31 mouse cellular contexts compared by ENCODE assay signal in genomic region chr6:86399995-86400394, GRCm38 (mm10). TPM values are rescaled to one million over a fixed set of nuclear protein-coding genes. Genes with fewer than 3 reads are reported as not detected.
DNase-seq lines count a peak whose midpoint lies in the region; ATAC-seq and TF ChIP-seq lines count a peak whose summit lies in the region.
"Had no signal": no experiment of that assay in that cellular context is flagged by ENCODE, and none has a peak within 500 bp of the region (broad histone marks: within the 10 kb centered on the region; RNA-seq: fewer than 3 reads in every experiment).

No protein-coding gene starts in this region.

- no peak for TF ChIP-seq POLR2A in liver, adult 2 months (IDR thresholded peaks at IDR 0.05; ENCODE audit: extremely low read depth, insufficient read depth, low read length)

- H3K4me2 ChIP-seq in liver, embryonic 11.5 days, result no peak overlapping the region; the same call in 1 of the 2 replicates
- H3K4me2 ChIP-seq in stomach, postnatal 0 days (replicated peaks; ENCODE audit: low read depth), result no peak overlapping the region

- TF ChIP-seq CTCF in liver, adult 2 months (IDR thresholded peaks at IDR 0.05; ENCODE audit: low read depth, low read length), result no peak
- TF ChIP-seq CTCF in stomach, postnatal 0 days (IDR thresholded peaks at IDR 0.05; ENCODE audit: low read depth), result no peak

- no peak overlapping the region for H3K9ac ChIP-seq in liver, adult 2 months (ENCODE audit: low read depth, low read length)
- H3K9ac ChIP-seq in liver, embryonic 11.5 days (ENCODE audit: low read depth, low read length), result no peak overlapping the region
- no peak overlapping the region for H3K9ac ChIP-seq in stomach, postnatal 0 days (ENCODE audit: low read length)
- H3K9ac ChIP-seq: embryonic facial prominence, embryonic 12.5 days; embryonic facial prominence, embryonic 15.5 days; hindbrain, embryonic 14.5 days had no signal

- peaks cover 11% of the 10 kb centered on the region for H3K4me1 ChIP-seq in liver, adult 2 months (ENCODE audit: control insufficient read depth, insufficient read depth, low read length)
- peaks cover 18% of the 10 kb centered on the region for H3K4me1 ChIP-seq in liver, embryonic 11.5 days (replicated peaks; ENCODE audit: control insufficient read depth, insufficient read depth, low read length)
- peaks cover 58% of the 10 kb centered on the region for H3K4me1 ChIP-seq in megakaryocyte, embryonic 14.5 days
- H3K4me1 ChIP-seq in stomach, postnatal 0 days (replicated peaks; ENCODE audit: control insufficient read depth, insufficient read depth), result no peaks in the 10 kb centered on the region
- H3K4me1 ChIP-seq in hindbrain, embryonic 10.5 days (replicated peaks), result peaks cover 30% of the 10 kb centered on the region

- no peak for ATAC-seq in liver, embryonic 11.5 days (replicated peaks; ENCODE audit: low FRiP score)
- ATAC-seq in megakaryocyte, adult 5-6 weeks (ENCODE audit: poor library complexity, severe bottlenecking), result no peak
- peak; percentile 52; the same call in 1 of the 2 replicates for ATAC-seq in stomach, postnatal 0 days (ENCODE audit: low FRiP score, low TSS enrichment)
- ATAC-seq: activated CD4-positive, CD25-positive, alpha-beta regulatory T cell, adult 4 months; CD4-positive, CD25-positive, alpha-beta regulatory T cell, adult 4 months; forebrain, embryonic 14.5 days; forebrain, postnatal 0 days; hindbrain, postnatal 0 days; inflammation-experienced regulatory T-cells, adult 6 months had no signal

- no peaks in the 10 kb centered on the region for H3K9me3 ChIP-seq in liver, embryonic 11.5 days (ENCODE audit: control insufficient read depth, low read length)
- no peaks in the 10 kb centered on the region for H3K9me3 ChIP-seq in megakaryocyte, embryonic 14.5 days
- no peaks in the 10 kb centered on the region for H3K9me3 ChIP-seq in stomach, postnatal 0 days (ENCODE audit: control insufficient read depth, low read length)
- H3K9me3 ChIP-seq in hindbrain, embryonic 10.5 days, result no peaks in the 10 kb centered on the region
- H3K9me3 ChIP-seq: embryonic facial prominence, embryonic 12.5 days; embryonic facial prominence, embryonic 15.5 days; heart, embryonic 13.5 days had no signal

- H3K36me3 ChIP-seq in liver, adult 2 months (ENCODE audit: control insufficient read depth, insufficient read depth, low read length), result no peaks in the 10 kb centered on the region
- H3K36me3 ChIP-seq in liver, embryonic 11.5 days (ENCODE audit: control insufficient read depth, insufficient read depth, low read length), result no peaks in the 10 kb centered on the region
- no peaks in the 10 kb centered on the region for H3K36me3 ChIP-seq in megakaryocyte, embryonic 14.5 days (replicated peaks; ENCODE audit: low read length)
- H3K36me3 ChIP-seq in stomach, postnatal 0 days (ENCODE audit: control insufficient read depth, insufficient read depth, low read length), result no peaks in the 10 kb centered on the region
- H3K36me3 ChIP-seq in hindbrain, embryonic 10.5 days, result 0 out of 2 replicates have a peak, but pooled peaks cover under 1% of the 10 kb centered on the region
- H3K36me3 ChIP-seq: embryonic facial prominence, embryonic 12.5 days; embryonic facial prominence, embryonic 15.5 days; heart, embryonic 13.5 days had no signal

- H3K27ac ChIP-seq in liver, adult 2 months (replicated peaks; ENCODE audit: insufficient read depth, low read depth, low read length), result no peak overlapping the region
- no peak overlapping the region for H3K27ac ChIP-seq in liver, embryonic 11.5 days (ENCODE audit: low read depth, low read length)
- H3K27ac ChIP-seq in stomach, postnatal 0 days (replicated peaks), result peak overlapping the region; percentile 40; the same call in 1 of the 2 replicates
- no peak overlapping the region for H3K27ac ChIP-seq in hindbrain, embryonic 10.5 days
- H3K27ac ChIP-seq: embryonic facial prominence, embryonic 12.5 days; gastrocnemius, adult 2 months; heart, embryonic 13.5 days; hindbrain, embryonic 14.5 days; hindbrain, postnatal 0 days had no signal

- H3K79me2 ChIP-seq in liver, adult 2 months (ENCODE audit: control insufficient read depth, insufficient read depth, low read length), result no peaks in the 10 kb centered on the region; the same call in 1 of the 2 replicates

- no peaks in the 10 kb centered on the region for H3K27me3 ChIP-seq in liver, adult 2 months (ENCODE audit: control insufficient read depth, insufficient read depth, low read length)
- no peaks in the 10 kb centered on the region for H3K27me3 ChIP-seq in liver, embryonic 11.5 days (replicated peaks; ENCODE audit: control insufficient read depth, insufficient read depth, low read length)
- H3K27me3 ChIP-seq in megakaryocyte, embryonic 14.5 days (replicated peaks), result no peaks in the 10 kb centered on the region
- no peaks in the 10 kb centered on the region for H3K27me3 ChIP-seq in stomach, postnatal 0 days (ENCODE audit: control insufficient read depth, insufficient read depth, low read length)
- H3K27me3 ChIP-seq in hindbrain, embryonic 10.5 days (ENCODE audit: insufficient read depth, poor library complexity, severe bottlenecking), result peaks cover 14% of the 10 kb centered on the region; the same call in 1 of the 2 replicates
- H3K27me3 ChIP-seq: embryonic facial prominence, embryonic 12.5 days; embryonic facial prominence, embryonic 15.5 days had no signal

- DNase-seq in liver, adult 2 months (ENCODE audit: extremely low read depth, low read depth, low spot score), result peak; percentile 53
- DNase-seq in liver, embryonic 11.5 days (ENCODE audit: low spot score), result no peak
- DNase-seq in adipocyte (ENCODE audit: low spot score), result peak; percentile 51
- peak; percentile 39 for DNase-seq in stomach, postnatal 0 days (ENCODE audit: low spot score)
- no peak for DNase-seq in hindbrain, embryonic 10.5 days (ENCODE audit: low spot score)
- DNase-seq: adrenal gland, postnatal 10 days; adrenal gland, postnatal 36 days; cerebellum, adult 11 months; cerebellum, adult 2 months; cerebellum, adult 9-11 months; cerebellum, postnatal 25 days; forebrain, postnatal 0 days; gastrocnemius, adult 2 months; gastrocnemius, postnatal 14 days; heart, adult 18-20 months; heart, postnatal 14 days had no signal

- WGBS in liver, adult 2 months, result 17% methylated on average over 2 of the region's 2 CpGs
- 65% methylated on average over 2 of the region's 2 CpGs for WGBS in liver, embryonic 11.5 days
- WGBS in stomach, postnatal 0 days, result 63% methylated on average over 2 of the region's 2 CpGs
- whole genome bisulfite sequencing in hindbrain, embryonic 10.5 days, result 83% methylated on average over 2 of the region's 2 CpGs

- no peak overlapping the region for H3K4me3 ChIP-seq in liver, adult 2 months (ENCODE audit: insufficient read depth, low read depth, low read length)
- H3K4me3 ChIP-seq in liver, embryonic 11.5 days (ENCODE audit: low read depth, low read length), result no peak overlapping the region
- peak overlapping the region; percentile 11 for H3K4me3 ChIP-seq in megakaryocyte, embryonic 14.5 days (replicated peaks)
- no peak overlapping the region for H3K4me3 ChIP-seq in stomach, postnatal 0 days (ENCODE audit: low read depth, low read length)
- H3K4me3 ChIP-seq in hindbrain, embryonic 10.5 days, result no peak overlapping the region
- H3K4me3 ChIP-seq: embryonic facial prominence, embryonic 12.5 days had no signal

- no peak for TF ChIP-seq EP300 in stomach, postnatal 0 days (optimal IDR thresholded peaks at IDR 0.05)

RNA-seq across cellular contexts. Expression of gene Pcyox1, which starts 3.0 kb away (rescaled TPM):
- 96.5 and 102 TPM in 2 replicates for total RNA-seq in liver, adult 2 months (2014; rRNA removed)
- polyA plus RNA-seq in liver, adult 2 months (2012; rRNA removed), result 60.4 and 74.6 TPM in 2 replicates
- polyA plus RNA-seq in liver, embryonic 11.5 days (2014; fragmentation: Nextera tagmentation; extraction: Ambion mirVana), result 57.7 and 66.8 TPM in 2 replicates
- polyA plus RNA-seq in megakaryocyte, embryonic 14.5 days (2012; ENCODE audit: insufficient read depth, low replicate concordance), result 8.2 and 12.4 TPM in 2 replicates
- total RNA-seq in megakaryocyte, adult 5-6 weeks (2015), result 37.9 and 47.9 TPM in 2 replicates
- total RNA-seq in megakaryocyte, adult 5-6 weeks (2017), result 62.6 and 84.6 TPM in 2 replicates
- polyA plus RNA-seq in stomach, postnatal 0 days (2015; fragmentation: Nextera tagmentation; extraction: Ambion mirVana), result 93.8 and 94.8 TPM in 2 replicates
- 87.1 and 99.4 TPM in 2 replicates for polyA plus RNA-seq in hindbrain, embryonic 10.5 days (2016; fragmentation: Nextera tagmentation; extraction: Ambion mirVana)

RNA-seq across cellular contexts. Expression of gene Tia1, which starts 4.0 kb away (rescaled TPM):
- total RNA-seq in liver, adult 2 months (2014; rRNA removed), result 10.9 and 13.6 TPM in 2 replicates
- polyA plus RNA-seq in liver, adult 2 months (2012; rRNA removed), result 2.7 and 4.0 TPM in 2 replicates
- polyA plus RNA-seq in liver, embryonic 11.5 days (2014; fragmentation: Nextera tagmentation; extraction: Ambion mirVana), result 93.5 and 95.5 TPM in 2 replicates
- polyA plus RNA-seq in megakaryocyte, embryonic 14.5 days (2012; ENCODE audit: insufficient read depth, low replicate concordance), result 2.0 and 6.4 TPM in 2 replicates
- total RNA-seq in megakaryocyte, adult 5-6 weeks (2015), result 66.4 and 69.8 TPM in 2 replicates
- 41.0 and 67.0 TPM in 2 replicates for total RNA-seq in megakaryocyte, adult 5-6 weeks (2017)
- polyA plus RNA-seq in stomach, postnatal 0 days (2015; fragmentation: Nextera tagmentation; extraction: Ambion mirVana), result 44.6 and 47.2 TPM in 2 replicates
- polyA plus RNA-seq in hindbrain, embryonic 10.5 days (2016; fragmentation: Nextera tagmentation; extraction: Ambion mirVana), result 209 and 212 TPM in 2 replicates

RNA-seq across cellular contexts. Expression of gene Gm44790, which starts 26.5 kb away (rescaled TPM):
- total RNA-seq in liver, adult 2 months (2014; rRNA removed), result 0.83 TPM in 1 of 2 replicates, not detected in the other
- 1.5 and 4.0 TPM in 2 replicates for polyA plus RNA-seq in liver, adult 2 months (2012; rRNA removed)
- polyA plus RNA-seq in liver, embryonic 11.5 days (2014; fragmentation: Nextera tagmentation; extraction: Ambion mirVana), result 0.47 TPM in 1 of 2 replicates, not detected in the other
- polyA plus RNA-seq in megakaryocyte, embryonic 14.5 days (2012; ENCODE audit: insufficient read depth, low replicate concordance), result not detected in 2 replicates
- total RNA-seq in megakaryocyte, adult 5-6 weeks (2015), result not detected in 2 replicates
- total RNA-seq in megakaryocyte, adult 5-6 weeks (2017), result not detected in 2 replicates
- not detected in 2 replicates for polyA plus RNA-seq in stomach, postnatal 0 days (2015; fragmentation: Nextera tagmentation; extraction: Ambion mirVana)
- 1.8 TPM in 1 of 2 replicates, not detected in the other for polyA plus RNA-seq in hindbrain, embryonic 10.5 days (2016; fragmentation: Nextera tagmentation; extraction: Ambion mirVana)
- total RNA-seq: adrenal gland, postnatal 36 days; common myeloid progenitor, adult 5-6 weeks; forebrain, postnatal 0 days; gastrocnemius, postnatal 4 days; heart, adult 18-20 months; heart, postnatal 14 days; hindbrain, postnatal 0 days had no signal
- polyA plus RNA-seq: activated CD4-positive, CD25-positive, alpha-beta regulatory T cell, adult 4 months; C2C12; CD4-positive, CD25-positive, alpha-beta regulatory T cell, adult 4 months; embryonic facial prominence, embryonic 12.5 days; embryonic facial prominence, embryonic 15.5 days; heart, embryonic 13.5 days; hindbrain, embryonic 11.5 days; hindbrain, embryonic 14.5 days; hindbrain, postnatal 0 days; inflammation-experienced regulatory T-cells, adult 6 months had no signal

RNA-seq across cellular contexts. Expression of gene Snrpg, which starts 28.9 kb away (rescaled TPM):
- total RNA-seq in liver, adult 2 months (2014; rRNA removed), result 12.6 and 18.5 TPM in 2 replicates
- polyA plus RNA-seq in liver, adult 2 months (2012; rRNA removed), result 25.9 and 37.9 TPM in 2 replicates
- 741 and 785 TPM in 2 replicates for polyA plus RNA-seq in liver, embryonic 11.5 days (2014; fragmentation: Nextera tagmentation; extraction: Ambion mirVana)
- 2.9 and 11.4 TPM in 2 replicates for polyA plus RNA-seq in megakaryocyte, embryonic 14.5 days (2012; ENCODE audit: insufficient read depth, low replicate concordance)
- 321 and 326 TPM in 2 replicates for total RNA-seq in megakaryocyte, adult 5-6 weeks (2015)
- 25.7 and 28.4 TPM in 2 replicates for total RNA-seq in megakaryocyte, adult 5-6 weeks (2017)
- polyA plus RNA-seq in stomach, postnatal 0 days (2015; fragmentation: Nextera tagmentation; extraction: Ambion mirVana), result 242 and 277 TPM in 2 replicates
- 782 and 875 TPM in 2 replicates for polyA plus RNA-seq in hindbrain, embryonic 10.5 days (2016; fragmentation: Nextera tagmentation; extraction: Ambion mirVana)

RNA-seq across cellular contexts. Expression of gene Fam136a, which starts 34.5 kb away (rescaled TPM):
- total RNA-seq in liver, adult 2 months (2014; rRNA removed), result 77.9 and 83.2 TPM in 2 replicates
- polyA plus RNA-seq in liver, adult 2 months (2012; rRNA removed), result 40.1 and 41.8 TPM in 2 replicates
- 188 and 198 TPM in 2 replicates for polyA plus RNA-seq in liver, embryonic 11.5 days (2014; fragmentation: Nextera tagmentation; extraction: Ambion mirVana)
- polyA plus RNA-seq in megakaryocyte, embryonic 14.5 days (2012; ENCODE audit: insufficient read depth, low replicate concordance), result 2.8 and 6.7 TPM in 2 replicates
- 9.7 and 13.9 TPM in 2 replicates for total RNA-seq in megakaryocyte, adult 5-6 weeks (2015)
- total RNA-seq in megakaryocyte, adult 5-6 weeks (2017), result 11.7 and 12.7 TPM in 2 replicates
- 72.1 and 74.8 TPM in 2 replicates for polyA plus RNA-seq in stomach, postnatal 0 days (2015; fragmentation: Nextera tagmentation; extraction: Ambion mirVana)
- 150 and 167 TPM in 2 replicates for polyA plus RNA-seq in hindbrain, embryonic 10.5 days (2016; fragmentation: Nextera tagmentation; extraction: Ambion mirVana)

Comparison
In these comparisons a context has a peak if more than half of its experiments do, and no peak if none do; other contexts are left out.
1. DNase-seq: peak in liver, adult 2 months (single experiment), adipocyte (single experiment) and stomach, postnatal 0 days (single experiment); none in liver, embryonic 11.5 days (single experiment) and hindbrain, embryonic 10.5 days (single experiment).